Mouse (Mus musculus): ENCODE measurements around the gene Fam213b. TPM values are rescaled to one million over a fixed set of nuclear protein-coding genes. Genes with fewer than 3 reads are reported as not detected.

Fam213b gene
- polyA plus RNA-seq, 1 experiment, result 38.2 TPM

- H3K27ac ChIP-seq (ENCODE audit: insufficient read depth, low read depth, low read length), result no peak overlapping the region
- H3K4me1 ChIP-seq (ENCODE audit: control insufficient read depth, insufficient read depth, low read length), result peaks cover 36% of the 10 kb centered on the region
- TF ChIP-seq CTCF (IDR thresholded peaks at IDR 0.05; ENCODE audit: low read depth, low read length) (no peak), POLR2A (IDR thresholded peaks at IDR 0.05; ENCODE audit: borderline replicate concordance, low read depth, low read length) (no peak)
Observed at GRCm38 (mm10) chr4:154937746-154938145, 38.8 kb upstream of the Fam213b start.

DNA sequence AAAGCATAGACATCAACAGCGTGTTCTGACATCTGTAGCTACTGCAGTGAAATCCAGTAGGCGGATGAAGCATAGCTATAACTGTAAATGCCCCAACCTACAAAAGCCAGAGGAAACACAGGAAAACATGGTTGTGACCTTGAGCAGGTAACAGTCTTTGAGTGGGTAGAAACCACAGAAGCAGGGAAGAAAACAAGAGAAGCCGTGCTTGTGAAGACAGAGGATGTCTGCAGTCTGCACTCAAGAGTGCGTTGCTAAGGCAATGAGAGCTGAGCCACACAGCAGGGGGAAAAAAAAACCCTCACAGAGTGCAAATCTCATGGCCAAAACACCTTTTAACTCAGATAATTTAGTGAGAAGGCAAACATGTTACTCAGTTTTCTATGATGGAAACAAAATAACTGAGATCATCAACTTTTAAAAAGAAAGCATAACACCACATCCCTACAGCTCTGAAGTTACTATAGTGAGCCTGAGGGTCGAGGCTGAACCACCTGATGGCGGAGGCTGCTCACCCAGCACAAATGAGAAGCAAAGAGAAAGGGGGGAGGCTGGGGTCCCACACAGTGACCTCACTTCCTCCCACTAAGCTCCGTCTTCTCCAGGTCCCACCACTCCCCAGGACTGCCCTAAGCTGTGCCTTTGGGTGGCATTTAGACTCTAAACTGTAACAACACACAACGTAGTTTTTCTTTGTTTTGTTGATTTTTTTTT, 37.8 kb upstream of the Fam213b start:
- Histone ChIP-seq H3K4me3 (ENCODE audit: insufficient read depth, low read length) (no peak overlapping the region), H3K4me1 (ENCODE audit: control insufficient read depth, insufficient read depth, low read length) (peaks cover 39% of the 10 kb centered on the region), H3K27ac (ENCODE audit: insufficient read depth, low read depth, low read length) (no peak overlapping the region)
- TF ChIP-seq POLR2A (IDR thresholded peaks at IDR 0.05; ENCODE audit: borderline replicate concordance, low read depth, low read length), result no peak
- TF ChIP-seq CTCF (IDR thresholded peaks at IDR 0.05; ENCODE audit: low read depth, low read length), result no peak

More at GRCm38 (mm10) chr4:154937746-154938145, 38.8 kb upstream of the Fam213b start:
- H3K4me3 ChIP-seq (ENCODE audit: insufficient read depth, low read length), result no peak overlapping the region

DNA sequence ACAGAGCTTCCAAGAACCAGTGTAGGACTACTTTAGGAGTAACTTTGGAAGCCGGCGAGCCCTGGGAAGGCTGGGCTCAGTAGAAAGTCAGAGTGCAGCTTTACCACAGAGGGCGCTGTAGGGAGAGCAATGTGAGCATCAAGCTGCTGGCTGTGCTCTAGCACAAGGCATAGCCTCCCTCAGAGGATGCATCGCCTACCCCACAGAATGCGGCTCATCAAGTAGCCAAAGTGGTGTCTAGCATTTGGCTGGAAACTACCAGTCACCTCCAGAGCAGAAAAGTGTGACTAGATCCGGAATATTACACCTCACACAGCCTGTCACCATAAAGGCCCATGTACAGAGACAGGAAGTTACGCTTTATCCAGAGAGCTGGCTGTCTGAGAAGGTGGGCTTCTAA, 36.9 kb upstream of the Fam213b start:
- TF ChIP-seq POLR2A (IDR thresholded peaks at IDR 0.05; ENCODE audit: borderline replicate concordance, low read depth, low read length), result no peak
- peak overlapping the region; percentile 92 for H3K27ac ChIP-seq (ENCODE audit: insufficient read depth, low read depth, low read length)
- peaks cover 39% of the 10 kb centered on the region for H3K4me1 ChIP-seq (ENCODE audit: control insufficient read depth, insufficient read depth, low read length)
- no peak overlapping the region for H3K4me3 ChIP-seq (ENCODE audit: insufficient read depth, low read length)

DNA sequence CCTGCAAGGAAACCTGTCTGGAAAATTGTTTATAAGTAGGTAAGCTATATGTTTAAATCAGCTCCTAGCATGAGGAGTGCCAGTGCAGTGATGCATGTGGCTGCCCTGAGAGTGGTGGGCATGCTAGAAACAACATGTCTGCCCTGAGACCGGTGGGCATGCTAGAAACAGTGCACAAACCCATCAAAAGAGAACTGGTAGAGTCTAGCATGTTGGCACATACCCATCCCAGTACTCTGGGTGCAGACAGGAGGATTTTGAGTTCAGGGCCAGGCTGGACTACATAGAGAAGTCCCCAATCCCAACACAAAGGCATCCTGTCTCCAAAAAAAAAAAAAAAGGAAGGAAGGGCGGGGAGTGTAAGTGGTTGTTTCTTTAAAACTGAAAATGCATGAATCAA, 35.9 kb upstream of the Fam213b start:
- Histone ChIP-seq H3K4me3 (ENCODE audit: insufficient read depth, low read length) (no peak overlapping the region), H3K4me1 (ENCODE audit: control insufficient read depth, insufficient read depth, low read length) (peaks cover 45% of the 10 kb centered on the region), H3K27ac (ENCODE audit: insufficient read depth, low read depth, low read length) (peak overlapping the region; percentile 73)
- TF ChIP-seq CTCF (IDR thresholded peaks at IDR 0.05; ENCODE audit: low read depth, low read length) (no peak), POLR2A (IDR thresholded peaks at IDR 0.05; ENCODE audit: borderline replicate concordance, low read depth, low read length) (no peak)

GRCm38 (mm10) chr4:154933306-154933907, 34.5 kb upstream of the Fam213b start:
- Histone ChIP-seq H3K4me1 (ENCODE audit: control insufficient read depth, insufficient read depth, low read length) (peaks cover 54% of the 10 kb centered on the region), H3K4me3 (ENCODE audit: insufficient read depth, low read length) (no peak overlapping the region), H3K27ac (ENCODE audit: insufficient read depth, low read depth, low read length) (no peak overlapping the region)
- no peak for TF ChIP-seq CTCF (IDR thresholded peaks at IDR 0.05; ENCODE audit: low read depth, low read length)
- TF ChIP-seq POLR2A (IDR thresholded peaks at IDR 0.05; ENCODE audit: borderline replicate concordance, low read depth, low read length), result no peak

- Histone ChIP-seq H3K27ac (ENCODE audit: insufficient read depth, low read depth, low read length) (peak overlapping the region; percentile 99), H3K4me1 (ENCODE audit: control insufficient read depth, insufficient read depth, low read length) (peaks cover 54% of the 10 kb centered on the region), H3K4me3 (ENCODE audit: insufficient read depth, low read length) (peak overlapping the region; percentile 58)
- TF ChIP-seq CTCF (IDR thresholded peaks at IDR 0.05; ENCODE audit: low read depth, low read length) (no peak), POLR2A (IDR thresholded peaks at IDR 0.05; ENCODE audit: borderline replicate concordance, low read depth, low read length) (no peak)
Observed at GRCm38 (mm10) chr4:154929088-154929660, 30.2 kb upstream of the Fam213b start.

DNA sequence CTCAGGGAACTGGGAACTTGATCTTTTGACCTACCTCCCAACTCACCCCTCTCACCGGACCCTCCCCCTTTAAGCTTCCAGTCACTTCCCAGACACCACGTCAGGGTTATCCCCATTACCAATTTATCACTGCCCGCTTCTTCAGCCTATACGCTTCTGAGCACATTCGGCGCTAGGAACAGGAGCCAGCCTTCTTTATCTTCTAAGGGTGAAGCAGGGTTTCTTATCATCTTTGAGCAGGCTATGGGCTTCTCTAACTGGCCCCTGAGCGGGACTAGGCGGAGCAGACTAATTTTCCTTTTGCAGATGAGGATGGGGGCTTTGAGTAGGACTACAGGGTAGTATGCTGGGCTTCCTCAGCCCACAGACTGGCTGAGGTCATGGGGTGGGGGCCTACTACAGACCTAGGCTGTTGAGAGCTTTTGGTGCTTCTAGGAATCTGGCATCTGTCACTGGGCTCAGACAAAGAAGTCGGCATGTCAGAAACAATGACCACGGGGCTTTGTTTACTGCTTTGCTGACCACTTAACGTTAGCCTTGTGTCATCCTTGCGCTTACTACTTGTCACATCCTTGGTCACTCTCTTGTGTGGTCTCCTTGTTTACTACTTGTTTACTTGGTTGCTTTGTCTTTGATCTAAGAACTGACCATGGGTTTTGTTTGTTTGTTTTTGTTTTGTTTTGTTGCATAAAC, 29.6 kb upstream of the Fam213b start, which contains the start of gene Tnfrsf14:
Gene Tnfrsf14, minus strand, starts transcription at position 169 of the 693 bp plus-strand sequence.
- H3K27ac ChIP-seq (ENCODE audit: insufficient read depth, low read depth, low read length), result peak within 1 kb of the TSS; percentile 99
- H3K4me1 ChIP-seq (ENCODE audit: control insufficient read depth, insufficient read depth, low read length), result peaks cover 47% of the 10 kb centered on the region
- peak within 1 kb of the TSS; percentile 58 for H3K4me3 ChIP-seq (ENCODE audit: insufficient read depth, low read length)
- TF ChIP-seq POLR2A (IDR thresholded peaks at IDR 0.05; ENCODE audit: borderline replicate concordance, low read depth, low read length), result no peak

GRCm38 (mm10) chr4:154927899-154928337, 29.0 kb upstream of the Fam213b start:
- no peak for TF ChIP-seq POLR2A (IDR thresholded peaks at IDR 0.05; ENCODE audit: borderline replicate concordance, low read depth, low read length)
- no peak for TF ChIP-seq CTCF (IDR thresholded peaks at IDR 0.05; ENCODE audit: low read depth, low read length)

GRCm38 (mm10) chr4:154926969-154927898, 28.3 kb upstream of the Fam213b start:
- peak overlapping the region; percentile 58 for H3K4me3 ChIP-seq (ENCODE audit: insufficient read depth, low read length)
- no peak for TF ChIP-seq CTCF (IDR thresholded peaks at IDR 0.05; ENCODE audit: low read depth, low read length)
- no peak for TF ChIP-seq POLR2A (IDR thresholded peaks at IDR 0.05; ENCODE audit: borderline replicate concordance, low read depth, low read length)
- peak overlapping the region; percentile 99 for H3K27ac ChIP-seq (ENCODE audit: insufficient read depth, low read depth, low read length)
- H3K4me1 ChIP-seq (ENCODE audit: control insufficient read depth, insufficient read depth, low read length), result peaks cover 36% of the 10 kb centered on the region

More at GRCm38 (mm10) chr4:154927899-154928337, 29.0 kb upstream of the Fam213b start:
- Histone ChIP-seq H3K27ac (ENCODE audit: insufficient read depth, low read depth, low read length) (peak overlapping the region; percentile 99), H3K4me1 (ENCODE audit: control insufficient read depth, insufficient read depth, low read length) (peaks cover 41% of the 10 kb centered on the region), H3K4me3 (ENCODE audit: insufficient read depth, low read length) (peak overlapping the region; percentile 58)
